Mouse (Mus musculus) liver, adult 10 weeks (tissue): ENCODE results near the gene Olfr1228. TPM values are rescaled to one million over a fixed set of nuclear protein-coding genes. Genes with fewer than 3 reads are reported as not detected.

Experiments used
- polyA plus RNA-seq: library from polyadenylated mRNA; stranded (reverse); fragments of 350-450 nt; fragmentation: Illumina TruSeq; extraction: RNeasy Lipid Tissue Mini Kit (QIAGEN cat#74804); gene quantifications from one replicate; pipeline ENCODE4 v1.2.3, GENCODE M21; 2014; ENCODE audit warnings: low read depth, low replicate concordance

Gene Olfr1228
- polyA plus RNA-seq, result not detected

DNA sequence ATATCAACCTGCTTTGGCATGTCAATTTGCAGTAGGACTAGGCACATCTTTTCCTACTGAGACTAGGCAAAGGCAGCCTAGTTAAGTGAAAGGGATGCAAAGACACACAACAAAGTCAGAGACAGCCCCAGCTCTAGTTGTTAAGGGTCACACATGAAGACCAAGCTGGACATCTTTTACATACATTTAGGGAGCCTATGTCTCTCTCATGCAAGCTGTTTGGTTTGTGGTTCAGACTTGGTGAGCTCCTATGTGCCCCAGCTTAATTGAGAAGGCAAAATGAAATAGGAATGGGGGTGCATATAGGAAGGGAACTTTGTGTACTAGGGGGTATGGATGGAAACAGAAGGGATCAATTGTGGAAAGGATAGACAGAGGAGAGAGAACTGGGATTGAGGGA is at the start of gene Olfr1228:
Gene Olfr1228 (minus strand): TSS at position 101 of the 400 bp plus-strand sequence.

DNA sequence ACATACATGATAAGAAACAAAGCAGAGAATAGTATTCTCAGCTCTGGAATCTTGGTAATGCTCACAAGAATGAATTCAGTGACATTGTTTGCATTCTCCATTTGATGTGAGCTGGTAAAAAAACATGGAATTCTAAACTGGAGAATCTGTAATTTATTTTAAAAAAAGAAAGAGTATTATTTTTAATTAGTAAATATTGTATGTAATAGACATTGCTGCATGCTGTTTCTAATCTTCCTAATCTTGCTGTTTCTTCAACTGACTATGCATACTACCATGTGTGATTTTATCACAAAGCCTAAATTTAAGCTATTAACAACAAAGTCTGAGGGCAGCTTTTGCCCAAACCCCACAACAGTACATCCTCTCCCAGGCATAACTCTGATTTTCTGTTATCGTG is 43.3 kb upstream of the Olfr1228 start, which contains the start of gene Olfr1230:
Gene Olfr1230 (minus strand): TSS at position 101 of the 400 bp plus-strand sequence.

DNA sequence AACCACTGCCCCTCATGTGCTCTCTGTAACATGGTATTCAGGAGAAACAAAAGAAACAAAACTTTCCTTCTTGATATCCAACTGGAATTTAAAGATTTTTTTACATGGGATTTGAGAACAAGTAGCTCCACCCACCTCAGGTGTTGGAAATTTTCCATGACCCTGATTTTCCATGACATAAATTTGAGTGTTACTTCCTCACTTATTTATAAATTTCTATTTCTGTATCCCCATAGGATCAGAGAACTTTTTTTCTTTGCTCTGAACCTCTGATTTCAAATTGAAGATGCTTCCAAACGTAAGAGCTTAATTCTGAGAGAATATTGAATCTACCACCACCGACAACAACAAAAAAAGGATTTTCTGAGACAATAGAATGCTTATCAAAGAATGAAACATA is 34.1 kb upstream of the Olfr1228 start, which contains the start of gene Olfr1229:
Gene Olfr1229 (minus strand): TSS at position 101 of the 400 bp plus-strand sequence.

DNA sequence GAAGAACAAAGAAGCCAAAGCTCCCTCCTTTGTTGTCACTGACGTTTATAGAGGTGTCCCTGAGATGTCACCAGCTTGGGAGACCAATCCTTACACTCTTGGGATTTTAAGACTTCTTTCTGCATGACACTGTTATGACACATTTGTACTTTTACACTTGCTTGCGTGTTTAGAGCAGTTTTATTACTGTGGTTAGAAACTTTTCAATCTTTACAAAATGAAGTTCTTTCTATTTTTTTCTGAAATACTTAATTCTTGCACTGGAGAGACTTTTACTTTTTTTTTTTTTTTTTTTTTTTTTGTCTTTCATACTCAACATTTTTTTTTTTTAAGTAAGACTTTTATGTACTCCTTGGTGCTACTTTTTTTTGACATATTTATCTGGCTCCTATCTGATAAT is 53.9 kb downstream of the Olfr1228 start, which contains the start of gene Olfr1226:
Gene Olfr1226 (minus strand): TSS at position 101 of the 400 bp plus-strand sequence.

Other genes with a start within 250 kb of the Olfr1228 start
- not detected for gene Olfr1215, start 247.1 kb downstream of the Olfr1228 start, polyA plus RNA-seq
- not detected for gene Olfr1216, start 235.7 kb downstream of the Olfr1228 start, polyA plus RNA-seq
- not detected for gene Olfr1217, start 222.0 kb downstream of the Olfr1228 start, polyA plus RNA-seq
- not detected for gene Olfr1218, start 192.9 kb downstream of the Olfr1228 start, polyA plus RNA-seq
- gene Olfr1219, start 170.5 kb downstream of the Olfr1228 start, polyA plus RNA-seq, result not detected
- gene Olfr1220, start 147.2 kb downstream of the Olfr1228 start, polyA plus RNA-seq, result not detected
- not detected for gene Olfr1221, start 136.8 kb downstream of the Olfr1228 start, polyA plus RNA-seq
- not detected for gene Olfr1222, start 121.0 kb downstream of the Olfr1228 start, polyA plus RNA-seq
- not detected for gene Olfr1223, start 102.5 kb downstream of the Olfr1228 start, polyA plus RNA-seq
- gene Olfr1224-ps1, start 90.0 kb downstream of the Olfr1228 start, polyA plus RNA-seq, result not detected
- gene Olfr1225, start 79.4 kb downstream of the Olfr1228 start, polyA plus RNA-seq, result not detected
- not detected for gene Olfr1226, start 54.0 kb downstream of the Olfr1228 start, polyA plus RNA-seq
- gene Olfr1229, start 34.0 kb upstream of the Olfr1228 start, polyA plus RNA-seq, result not detected
- gene Olfr1230, start 43.2 kb upstream of the Olfr1228 start, polyA plus RNA-seq, result not detected
- not detected for gene Olfr1231, start 53.0 kb upstream of the Olfr1228 start, polyA plus RNA-seq
- not detected for gene Olfr1232, start 75.6 kb upstream of the Olfr1228 start, polyA plus RNA-seq
- not detected for gene Olfr1233, start 88.3 kb upstream of the Olfr1228 start, polyA plus RNA-seq
- gene Olfr1234, start 110.8 kb upstream of the Olfr1228 start, polyA plus RNA-seq, result not detected
- not detected for gene Olfr1238, start 155.6 kb upstream of the Olfr1228 start, polyA plus RNA-seq
- not detected for gene Olfr1239, start 166.3 kb upstream of the Olfr1228 start, polyA plus RNA-seq
- gene Olfr1240, start 188.9 kb upstream of the Olfr1228 start, polyA plus RNA-seq, result not detected
- gene Olfr1241, start 233.1 kb upstream of the Olfr1228 start, polyA plus RNA-seq, result not detected
- gene Olfr1242, start 244.3 kb upstream of the Olfr1228 start, polyA plus RNA-seq, result not detected